Mouse (Mus musculus): ENCODE results near the gene Pum2.

DNA sequence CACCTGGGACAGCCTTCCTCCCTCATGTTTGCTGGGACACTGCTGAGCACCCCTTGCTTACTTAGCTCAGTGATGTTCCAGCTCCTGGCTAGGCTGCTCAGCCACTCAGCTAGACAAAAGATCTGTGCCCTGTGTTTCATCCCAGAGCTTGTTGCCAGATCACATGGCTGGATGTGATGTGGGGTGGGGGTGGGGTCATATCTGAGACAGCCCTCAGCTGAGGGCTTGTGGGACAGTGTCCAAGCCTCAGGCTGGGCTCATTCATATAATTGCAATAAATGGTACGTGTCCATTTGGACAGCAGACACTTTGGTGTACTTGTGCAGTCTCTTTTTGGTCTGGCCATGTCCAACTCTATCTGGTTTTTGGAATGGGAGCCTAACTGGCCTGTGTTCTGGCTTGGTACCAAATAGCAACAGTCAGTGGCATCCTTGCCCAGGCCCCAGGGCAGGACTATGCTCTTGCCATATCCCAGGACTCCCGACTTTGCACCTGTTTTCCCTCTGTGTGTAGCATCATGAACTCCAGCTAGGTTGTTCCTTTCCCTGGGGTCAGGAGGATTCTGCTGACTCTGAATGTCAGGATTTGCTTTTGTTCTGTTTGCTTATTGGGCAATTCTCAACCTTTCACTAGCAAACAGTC is 119.6 kb downstream of the Pum2 start:
- TF ChIP-seq POLR2A (IDR thresholded peaks at IDR 0.05; ENCODE audit: extremely low read depth, insufficient read depth, low read length), result no peak
- no peak for TF ChIP-seq CTCF (IDR thresholded peaks at IDR 0.05; ENCODE audit: low read depth, low read length)
